Mouse (Mus musculus): ENCODE results near the gene Muc3a. TPM values are rescaled to one million over a fixed set of nuclear protein-coding genes. Genes with fewer than 3 reads are reported as not detected.

Gene Muc3a
- 0.12 TPM for polyA plus RNA-seq (2014; fragmentation: Illumina TruSeq; extraction: RNeasy Lipid Tissue Mini Kit (QIAGEN cat#74804); ENCODE audit: insufficient read depth, low read depth, low replicate concordance)

GRCm38 (mm10) chr5:137212289-137212688 is at the start of gene Muc3a:
Gene Muc3a, minus strand, starts transcription at chr5:137212389.

Other genes starting within 250 kb of the Muc3a start
- gene Cldn15, start 245.8 kb downstream of the Muc3a start, polyA plus RNA-seq (2014; fragmentation: Illumina TruSeq; extraction: RNeasy Lipid Tissue Mini Kit (QIAGEN cat#74804); ENCODE audit: insufficient read depth, low read depth, low replicate concordance): 14.0 TPM
- gene Plod3, start 225.4 kb downstream of the Muc3a start, polyA plus RNA-seq (2014; fragmentation: Illumina TruSeq; extraction: RNeasy Lipid Tissue Mini Kit (QIAGEN cat#74804); ENCODE audit: insufficient read depth, low read depth, low replicate concordance): 37.1 TPM
- gene Znhit1, start 224.4 kb downstream of the Muc3a start, polyA plus RNA-seq (2014; fragmentation: Illumina TruSeq; extraction: RNeasy Lipid Tissue Mini Kit (QIAGEN cat#74804); ENCODE audit: insufficient read depth, low read depth, low replicate concordance): 75.6 TPM
- gene Vgf, start 186.0 kb downstream of the Muc3a start, polyA plus RNA-seq (2014; fragmentation: Illumina TruSeq; extraction: RNeasy Lipid Tissue Mini Kit (QIAGEN cat#74804); ENCODE audit: insufficient read depth, low read depth, low replicate concordance): not detected
- gene Ap1s1, start 166.3 kb downstream of the Muc3a start, polyA plus RNA-seq (2014; fragmentation: Illumina TruSeq; extraction: RNeasy Lipid Tissue Mini Kit (QIAGEN cat#74804); ENCODE audit: insufficient read depth, low read depth, low replicate concordance): 70.5 TPM
- gene Serpine1, start 140.1 kb downstream of the Muc3a start, polyA plus RNA-seq (2014; fragmentation: Illumina TruSeq; extraction: RNeasy Lipid Tissue Mini Kit (QIAGEN cat#74804); ENCODE audit: insufficient read depth, low read depth, low replicate concordance): 9.8 TPM
- 10.5 TPM for gene Trim56, start 96.2 kb downstream of the Muc3a start, polyA plus RNA-seq (2014; fragmentation: Illumina TruSeq; extraction: RNeasy Lipid Tissue Mini Kit (QIAGEN cat#74804); ENCODE audit: insufficient read depth, low read depth, low replicate concordance)
- gene Muc3, start 63.1 kb downstream of the Muc3a start, polyA plus RNA-seq (2014; fragmentation: Illumina TruSeq; extraction: RNeasy Lipid Tissue Mini Kit (QIAGEN cat#74804); ENCODE audit: insufficient read depth, low read depth, low replicate concordance): not detected
- gene Ache, start 75.1 kb upstream of the Muc3a start, polyA plus RNA-seq (2014; fragmentation: Illumina TruSeq; extraction: RNeasy Lipid Tissue Mini Kit (QIAGEN cat#74804); ENCODE audit: insufficient read depth, low read depth, low replicate concordance): 0.51 TPM
- 5.1 TPM for gene Ufsp1, start 82.2 kb upstream of the Muc3a start, polyA plus RNA-seq (2014; fragmentation: Illumina TruSeq; extraction: RNeasy Lipid Tissue Mini Kit (QIAGEN cat#74804); ENCODE audit: insufficient read depth, low read depth, low replicate concordance)
- gene Srrt, start 95.3 kb upstream of the Muc3a start, polyA plus RNA-seq (2014; fragmentation: Illumina TruSeq; extraction: RNeasy Lipid Tissue Mini Kit (QIAGEN cat#74804); ENCODE audit: insufficient read depth, low read depth, low replicate concordance): 63.0 TPM
- 20.4 TPM for gene Trip6, start 102.0 kb upstream of the Muc3a start, polyA plus RNA-seq (2014; fragmentation: Illumina TruSeq; extraction: RNeasy Lipid Tissue Mini Kit (QIAGEN cat#74804); ENCODE audit: insufficient read depth, low read depth, low replicate concordance)
- gene Slc12a9, start 121.2 kb upstream of the Muc3a start, polyA plus RNA-seq (2014; fragmentation: Illumina TruSeq; extraction: RNeasy Lipid Tissue Mini Kit (QIAGEN cat#74804); ENCODE audit: insufficient read depth, low read depth, low replicate concordance): 6.6 TPM
- 37.0 TPM for gene Ephb4, start 137.7 kb upstream of the Muc3a start, polyA plus RNA-seq (2014; fragmentation: Illumina TruSeq; extraction: RNeasy Lipid Tissue Mini Kit (QIAGEN cat#74804); ENCODE audit: insufficient read depth, low read depth, low replicate concordance)

Measured in lung, adult 10 weeks (tissue).